Mouse (Mus musculus) adrenal gland, postnatal 4 days (tissue): ENCODE results near the gene Gm9048. TPM values are rescaled to one million over a fixed set of nuclear protein-coding genes. Genes with fewer than 3 reads are reported as not detected.
"Not testable (repeated sequence)": the region's sequence is repeated elsewhere in the genome, so short reads cannot be mapped to it uniquely, and the experiment has no call there.

Experiments
- DNase-seq, 2 experiments: peaks; one replicate each; pipeline ENCODE4 v3.0.0; 2021 to 2022; ENCODE audit warnings: low spot score in 2 of 2, mixed read lengths in 2 of 2
- long read RNA-seq, 2 experiments: library from polyadenylated mRNA; stranded (forward); transcript quantifications; one replicate each; pipeline ENCODE4 v2.0.0; 2021
- total RNA-seq, 2 experiments: library from RNA; stranded (reverse); gene quantifications; 2 replicates each; pipeline ENCODE4 v1.2.3; 2021

The Gm9048 gene
- total RNA-seq, result under 1 TPM in 1 of 2 experiments, not detected in 1; 0.23 TPM
- long read RNA-seq, experiment 1, result 0 reads
- long read RNA-seq, experiment 2, result 0 reads

DNA sequence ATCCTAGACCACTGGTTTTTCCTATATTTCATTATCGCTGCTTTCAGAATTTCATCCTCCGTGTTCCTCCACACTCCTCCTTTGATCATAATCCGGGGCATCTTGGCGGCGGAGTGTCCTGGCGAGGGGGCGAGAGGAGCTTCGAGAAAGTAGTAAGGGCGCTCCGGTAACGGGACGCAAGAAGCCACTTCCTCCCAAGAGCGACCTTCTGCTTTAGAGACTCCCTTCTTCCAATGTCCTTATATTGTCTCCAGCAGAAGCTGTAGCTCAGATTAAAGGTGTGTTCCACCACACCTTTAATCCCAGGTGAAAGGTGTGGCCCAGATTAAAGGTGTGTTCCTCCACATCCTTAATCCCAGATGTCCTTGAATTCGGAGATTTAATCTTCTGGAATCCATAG lies at the start of gene Gm9048:
Gm9048 (minus strand) TSS at position 101 of the 400 bp plus-strand sequence.
- DNase-seq, result not testable (repeated sequence)

DNA sequence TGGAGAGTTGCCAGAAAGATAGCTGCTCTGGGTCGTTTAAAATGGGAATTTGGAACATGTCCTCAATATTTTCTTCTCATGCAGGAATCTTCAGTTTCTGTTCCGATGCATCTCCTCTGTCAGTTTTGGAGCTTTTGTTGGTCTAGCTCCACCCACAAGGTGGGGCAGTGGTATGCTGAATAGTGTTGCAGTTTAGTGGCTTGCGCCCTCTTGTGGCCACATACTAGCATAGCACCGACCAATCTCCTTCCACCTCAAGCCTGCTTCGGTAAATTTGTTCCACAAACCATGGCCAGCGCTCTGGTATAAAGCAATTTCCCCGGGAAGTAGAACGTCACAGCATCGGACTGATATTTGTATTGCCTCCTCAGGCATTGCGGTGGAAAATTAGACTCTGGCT lies 22.0 kb upstream of the Gm9048 start:
- DNase-seq, result peak; percentile 37 to 62

DNA sequence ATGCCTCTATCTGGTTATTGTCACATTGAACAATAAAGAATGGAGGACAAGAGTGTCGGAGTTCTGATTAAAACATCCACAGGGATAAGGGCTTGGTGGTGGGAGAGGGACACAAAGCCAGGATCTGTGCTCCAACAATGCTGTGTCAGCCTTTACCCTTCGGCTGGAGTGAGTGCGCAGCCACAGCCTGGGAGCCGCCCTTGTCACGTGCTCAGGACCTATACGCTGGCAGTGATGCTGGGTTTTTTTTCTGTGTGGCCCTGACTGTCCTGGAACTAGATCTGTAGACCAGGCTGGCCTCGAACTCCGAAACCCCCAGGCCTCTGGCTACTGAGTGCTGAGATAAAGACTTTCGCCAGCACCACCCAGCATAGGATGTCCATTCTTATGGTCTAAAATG lies 21.0 kb upstream of the Gm9048 start:
- no peak for DNase-seq

DNA sequence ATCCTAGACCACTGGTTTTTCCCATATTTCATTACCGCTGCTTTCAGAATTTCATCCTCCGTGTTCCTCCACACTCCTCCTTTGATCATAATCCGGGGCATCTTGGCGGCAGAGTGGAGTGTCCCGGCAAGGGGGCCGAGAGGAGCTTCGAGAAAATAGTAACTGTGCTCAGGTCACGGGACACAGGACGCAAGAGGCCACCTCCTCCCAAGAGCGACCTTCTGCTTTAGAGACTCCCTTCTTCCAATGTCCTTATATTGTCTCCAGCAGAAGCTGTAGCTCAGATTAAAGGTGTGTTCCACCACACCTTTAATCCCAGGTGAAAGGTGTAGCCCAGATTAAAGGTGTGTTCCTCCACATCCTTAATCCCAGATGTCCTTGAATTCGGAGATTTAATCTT lies 5.5 kb upstream of the Gm9048 start, which contains the start of gene Gm9049:
Gm9049 (minus strand) TSS at position 101 of the 400 bp plus-strand sequence.
- DNase-seq, result not testable (repeated sequence)

DNA sequence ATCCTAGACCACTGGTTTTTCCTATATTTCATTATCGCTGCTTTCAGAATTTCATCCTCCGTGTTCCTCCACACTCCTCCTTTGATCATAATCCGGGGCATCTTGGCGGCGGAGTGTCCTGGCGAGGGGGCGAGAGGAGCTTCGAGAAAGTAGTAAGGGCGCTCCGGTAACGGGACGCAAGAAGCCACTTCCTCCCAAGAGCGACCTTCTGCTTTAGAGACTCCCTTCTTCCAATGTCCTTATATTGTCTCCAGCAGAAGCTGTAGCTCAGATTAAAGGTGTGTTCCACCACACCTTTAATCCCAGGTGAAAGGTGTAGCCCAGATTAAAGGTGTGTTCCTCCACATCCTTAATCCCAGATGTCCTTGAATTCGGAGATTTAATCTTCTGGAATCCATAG lies 5.3 kb downstream of the Gm9048 start, which contains the start of gene Gm9046:
Gm9046 (minus strand) TSS at position 101 of the 400 bp plus-strand sequence.
- not testable (repeated sequence) for DNase-seq

GRCm38 (mm10) chr10:118337731-118338130 lies 10.7 kb downstream of the Gm9048 start, which contains the start of gene Gm9045:
Gene Gm9045 (minus strand): TSS chr10:118337831.
- DNase-seq, result not testable (repeated sequence)

- DNase-seq, result not testable (repeated sequence)
Measured at GRCm38 (mm10) chr10:118332308-118332707, 16.2 kb downstream of the Gm9048 start, which contains the start of gene Gm9044. Gene Gm9044 (minus strand): TSS chr10:118332408.

DNA sequence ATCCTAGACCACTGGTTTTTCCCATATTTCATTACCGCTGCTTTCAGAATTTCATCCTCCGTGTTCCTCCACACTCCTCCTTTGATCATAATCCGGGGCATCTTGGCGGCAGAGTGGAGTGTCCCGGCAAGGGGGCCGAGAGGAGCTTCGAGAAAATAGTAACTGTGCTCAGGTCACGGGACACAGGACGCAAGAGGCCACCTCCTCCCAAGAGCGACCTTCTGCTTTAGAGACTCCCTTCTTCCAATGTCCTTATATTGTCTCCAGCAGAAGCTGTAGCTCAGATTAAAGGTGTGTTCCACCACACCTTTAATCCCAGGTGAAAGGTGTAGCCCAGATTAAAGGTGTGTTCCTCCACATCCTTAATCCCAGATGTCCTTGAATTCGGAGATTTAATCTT lies 21.6 kb downstream of the Gm9048 start, which contains the start of gene Gm9040:
Gm9040 (minus strand) TSS at position 101 of the 400 bp plus-strand sequence.
- DNase-seq, result not testable (repeated sequence)

DNA sequence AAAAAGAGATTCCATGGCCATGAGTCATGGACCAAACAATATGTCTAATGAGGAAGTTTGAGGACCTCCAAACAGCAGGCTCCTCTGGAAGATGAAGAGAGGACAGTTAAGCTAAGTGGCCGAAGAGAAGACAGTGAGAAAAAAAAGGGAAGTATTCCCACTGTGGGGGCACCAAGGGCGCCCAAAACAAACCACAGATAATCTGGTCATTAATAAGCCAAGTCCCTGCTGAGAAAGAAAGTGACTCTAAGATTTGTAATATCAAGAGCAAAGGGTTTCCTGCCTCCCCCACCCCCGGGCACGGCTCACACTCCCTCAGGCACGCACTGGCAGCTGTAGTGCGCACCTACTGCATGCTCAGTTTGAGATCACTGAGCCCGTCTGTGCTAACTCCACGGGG lies 29.5 kb downstream of the Gm9048 start:
- DNase-seq, result no peak

DNA sequence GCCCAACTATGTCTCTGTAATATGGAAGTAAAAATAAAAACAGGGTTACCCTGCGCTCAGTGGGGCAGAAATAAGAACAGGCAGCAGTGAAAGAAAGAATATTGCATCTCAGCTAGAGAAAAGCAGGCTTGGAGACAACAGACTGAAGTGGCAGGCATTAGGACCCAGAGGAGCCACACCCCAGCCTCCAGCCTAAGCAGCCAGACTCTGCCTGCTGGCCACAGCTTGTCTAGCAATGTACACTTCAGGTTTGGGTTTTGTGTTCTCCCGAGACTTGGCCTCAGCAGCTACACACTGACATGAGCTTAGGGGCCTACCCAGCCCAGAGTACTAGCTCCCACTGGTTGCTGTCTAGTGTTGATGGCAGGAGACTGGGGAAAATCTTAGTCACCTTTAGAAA lies 46.3 kb downstream of the Gm9048 start:
- not testable (repeated sequence) for DNase-seq

Other genes with a start within 250 kb of the Gm9048 start
- gene Mdm1, start 206.9 kb downstream of the Gm9048 start, total RNA-seq, result 10 to 100 TPM; 23.4 to 25.9 TPM
- not detected for gene Il22, start 143.7 kb downstream of the Gm9048 start, total RNA-seq
- under 1 TPM; 0.59 to 0.68 TPM for gene Gm32717, start 107.9 kb downstream of the Gm9048 start, total RNA-seq
- under 1 TPM; 0.59 to 0.68 TPM for gene Gm32802, start 90.0 kb downstream of the Gm9048 start, total RNA-seq
- not detected for gene Iltifb, start 53.6 kb downstream of the Gm9048 start, total RNA-seq
- not detected for gene Gm9040, start 21.7 kb downstream of the Gm9048 start, total RNA-seq
- gene Gm9044, start 16.3 kb downstream of the Gm9048 start, total RNA-seq, result not detected
- under 1 TPM in 1 of 2 experiments, not detected in 1; 0.14 TPM for gene Gm9045, start 10.8 kb downstream of the Gm9048 start, total RNA-seq
- not detected for gene Gm9046, start 5.4 kb downstream of the Gm9048 start, total RNA-seq
- under 1 TPM in 1 of 2 experiments, not detected in 1; 0.14 TPM for gene Gm9049, start 5.4 kb upstream of the Gm9048 start, total RNA-seq
- gene Ifng, start 92.4 kb upstream of the Gm9048 start, total RNA-seq, result not detected